Mouse (Mus musculus): ENCODE data around the gene Atp6v1b1.

Atp6v1b1 gene

GRCm38 (mm10) chr6:83742761-83743160, at the start of gene Atp6v1b1:
TSS of gene Atp6v1b1 (plus strand) at chr6:83742990.
- no peak for DNase-seq

DNA sequence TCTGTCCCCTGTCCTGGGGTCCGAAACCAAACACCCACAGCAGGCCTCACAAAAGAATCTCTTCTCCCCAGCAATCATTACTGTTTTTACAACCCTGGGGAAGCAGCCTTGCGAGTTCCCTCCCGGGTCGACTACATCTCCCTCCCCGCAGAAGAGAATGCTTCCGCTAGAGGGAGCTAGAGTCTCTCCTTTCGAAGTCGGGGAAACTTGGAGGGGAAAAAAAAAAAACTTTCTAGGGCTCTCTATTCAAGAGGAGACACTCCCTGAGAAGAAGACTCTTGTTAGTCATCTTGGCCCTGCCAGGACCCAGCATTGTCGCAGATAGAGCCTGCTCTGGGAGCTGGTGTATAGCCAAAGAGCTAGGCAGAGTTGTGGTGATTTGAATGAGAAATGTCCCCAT, 49.0 kb upstream of the Atp6v1b1 start:
- DNase-seq: peak; percentile 39 to 44

DNA sequence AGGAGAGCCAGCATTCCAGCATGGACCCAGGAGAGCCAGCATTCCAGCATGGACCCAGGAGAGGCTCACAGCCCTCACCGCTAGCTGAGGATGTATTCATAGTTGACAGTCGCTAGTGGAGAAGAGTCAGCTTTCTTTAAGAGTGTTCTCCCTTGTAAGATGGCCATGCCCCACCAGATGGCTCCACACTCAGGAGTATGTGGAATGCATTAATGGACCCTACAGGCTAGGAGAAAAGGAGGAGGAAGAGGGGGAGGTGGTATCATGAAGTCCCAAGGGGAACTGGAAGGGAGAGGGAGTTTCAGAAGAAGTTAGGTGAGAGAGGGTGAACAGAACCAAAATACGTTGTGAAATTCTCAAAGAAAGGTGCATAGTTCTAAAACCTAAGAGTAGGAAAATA, 47.1 kb upstream of the Atp6v1b1 start:
- no peak for DNase-seq

DNA sequence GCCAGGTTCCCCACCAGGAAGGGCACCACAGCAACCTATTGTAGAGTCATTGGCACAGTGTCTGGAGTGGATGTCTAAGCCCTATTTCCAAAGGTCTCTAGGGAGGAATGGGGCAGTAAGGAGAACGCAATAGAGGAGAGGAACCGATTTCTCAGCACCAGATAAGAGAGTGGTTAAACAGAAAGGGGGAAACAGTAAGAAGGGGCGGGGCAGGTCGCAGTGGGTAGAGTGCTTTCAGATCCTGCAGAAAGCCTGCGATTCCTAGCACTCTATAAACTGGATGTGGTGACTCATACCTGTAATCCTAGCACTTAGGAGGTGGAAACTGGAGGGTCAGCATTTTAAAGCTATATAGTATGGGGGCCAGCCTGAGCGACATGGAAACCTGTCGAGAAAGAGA, 46.1 kb upstream of the Atp6v1b1 start:
- DNase-seq: no peak

GRCm38 (mm10) chr6:83697932-83698331, 44.9 kb upstream of the Atp6v1b1 start:
- no peak for DNase-seq

- no peak for DNase-seq
These were observed 42.8 kb upstream of the Atp6v1b1 start for GRCm38 (mm10) chr6:83699971-83700370.

- DNase-seq: no peak
These were observed 41.8 kb upstream of the Atp6v1b1 start for GRCm38 (mm10) chr6:83701001-83701400.

GRCm38 (mm10) chr6:83702146-83702999, 40.4 kb upstream of the Atp6v1b1 start:
- no peak for DNase-seq

- DNase-seq: no peak
These were observed 39.6 kb upstream of the Atp6v1b1 start for GRCm38 (mm10) chr6:83703000-83703721.

GRCm38 (mm10) chr6:83703722-83704078, 39.1 kb upstream of the Atp6v1b1 start:
- DNase-seq: no peak

- DNase-seq: no peak
These were observed 38.5 kb upstream of the Atp6v1b1 start for GRCm38 (mm10) chr6:83704294-83704693.

GRCm38 (mm10) chr6:83704701-83705100, 38.1 kb upstream of the Atp6v1b1 start:
- DNase-seq: no peak

GRCm38 (mm10) chr6:83707738-83708510, 34.9 kb upstream of the Atp6v1b1 start:
- no peak for DNase-seq

GRCm38 (mm10) chr6:83710361-83711066, 32.3 kb upstream of the Atp6v1b1 start:
- no peak for DNase-seq

GRCm38 (mm10) chr6:83711067-83711675, 31.6 kb upstream of the Atp6v1b1 start, which contains the start of gene Vax2:
TSS of gene Vax2 (plus strand) at chr6:83711264.
- DNase-seq: no peak

GRCm38 (mm10) chr6:83711725-83712475, 30.9 kb upstream of the Atp6v1b1 start:
- DNase-seq: no peak

DNA sequence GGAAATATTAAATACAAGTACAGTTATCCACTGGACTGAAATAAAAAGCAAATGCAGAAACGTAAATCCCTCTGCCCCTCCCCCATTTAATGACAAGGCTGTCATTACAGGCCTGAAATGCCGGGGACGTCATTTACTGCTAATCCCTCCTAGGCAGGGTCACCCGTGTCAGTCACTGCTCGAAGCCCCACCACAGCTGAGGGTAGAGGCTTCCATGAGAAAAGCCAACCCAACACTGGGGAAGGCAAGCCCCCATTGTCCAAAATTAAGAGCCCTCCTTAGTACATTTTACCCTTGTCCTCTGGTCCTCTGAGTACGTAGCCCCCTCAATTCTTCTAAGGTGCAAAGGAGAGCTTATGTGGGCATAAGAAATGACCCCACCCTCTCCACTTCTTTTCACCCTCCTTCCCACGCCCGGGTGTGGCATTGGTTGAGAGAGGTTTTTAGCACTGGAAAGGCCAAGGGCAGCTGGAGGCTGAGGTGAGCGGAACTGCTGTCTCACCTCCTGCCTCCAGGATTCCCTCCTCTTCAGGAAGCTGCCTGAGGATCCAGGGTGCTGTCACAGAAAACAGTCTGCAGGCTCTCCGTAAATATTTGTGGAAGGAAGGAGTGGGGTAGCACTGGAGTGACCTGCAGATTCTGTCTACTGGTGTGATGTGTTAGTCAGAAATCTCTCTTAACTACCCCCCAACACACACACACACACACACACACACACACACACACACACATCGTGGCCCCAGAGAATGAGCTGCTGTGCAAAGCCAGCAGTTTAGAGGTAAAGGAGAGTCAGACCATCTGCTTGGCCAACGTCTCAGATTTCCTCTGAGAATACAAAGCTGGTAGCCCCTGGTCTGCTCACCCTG, 29.3 kb upstream of the Atp6v1b1 start:
- DNase-seq: no peak

- DNase-seq: no peak
These were observed 28.3 kb upstream of the Atp6v1b1 start for GRCm38 (mm10) chr6:83714221-83715123.

GRCm38 (mm10) chr6:83715461-83716196, 27.2 kb upstream of the Atp6v1b1 start:
- no peak for DNase-seq

All from cerebellum, adult 18-20 months (tissue).